Mouse (Mus musculus) MEL (cell line): ENCODE results near the gene Arpc5. TPM values are rescaled to one million over a fixed set of nuclear protein-coding genes. Genes with fewer than 3 reads are reported as not detected.

Experiments used
- DNase-seq: peaks from one replicate; pipeline ENCODE4 v3.0.0; 2011; ENCODE audit warnings: low read depth, low spot score
- H3K27ac ChIP-seq: 2 replicates; pipeline ENCODE4 v1.5.1; 2012; ENCODE audit warnings: low read depth, mild to moderate bottlenecking, control low read depth, low read length, moderate library complexity; ENCODE audit not compliant: control insufficient read depth
- H3K27me3 ChIP-seq, 2 experiments: fragments of 150-350 bp in 1 of 2; sonication (generic) in 1 of 2; 2 replicates each; pipeline ENCODE4 v1.6.1; 2012; ENCODE audit warnings: low read length in 2 of 2, mild to moderate bottlenecking in 2 of 2, improper control_type of control experiment in 1 of 2, moderate library complexity in 1 of 2; ENCODE audit not compliant: insufficient read depth in 2 of 2, control insufficient read depth in 1 of 2
- H3K36me3 ChIP-seq, 2 experiments: 2 replicates each; pipeline ENCODE4 v1.6.1; 2012 to 2014; ENCODE audit warnings: low read length in 2 of 2, improper control_type of control experiment in 1 of 2, inconsistent platforms in 1 of 2, mild to moderate bottlenecking in 1 of 2; ENCODE audit not compliant: insufficient read depth in 2 of 2, control insufficient read depth in 1 of 2
- H3K4me1 ChIP-seq, 2 experiments: fragments of 150-350 bp in 1 of 2; sonication (generic) in 1 of 2; 2 replicates each; pipeline ENCODE4 v1.6.1; 2012; ENCODE audit warnings: low read length in 2 of 2, improper control_type of control experiment in 1 of 2, mild to moderate bottlenecking in 1 of 2; ENCODE audit not compliant: insufficient read depth in 2 of 2, control insufficient read depth in 1 of 2
- H3K4me3 ChIP-seq, 2 experiments: fragments of 150-350 bp in 1 of 2; sonication (generic) in 1 of 2; 2 replicates each; pipeline ENCODE4 v1.5.1; 2012; ENCODE audit warnings: low read depth in 2 of 2, low read length in 2 of 2, mild to moderate bottlenecking in 2 of 2, moderate library complexity in 2 of 2, control low read depth in 1 of 2, improper control_type of control experiment in 1 of 2; ENCODE audit not compliant: control insufficient read depth in 1 of 2, insufficient read depth in 1 of 2
- H3K79me2 ChIP-seq: 2 replicates; pipeline ENCODE4 v1.6.1; 2012; ENCODE audit warnings: mild to moderate bottlenecking, low read length, moderate library complexity; ENCODE audit not compliant: control insufficient read depth, poor library complexity, insufficient read depth
- H3K9ac ChIP-seq: 2 replicates; pipeline ENCODE4 v1.6.1; 2012; ENCODE audit warnings: low read depth, mild to moderate bottlenecking, control low read depth, low read length, moderate library complexity; ENCODE audit not compliant: control insufficient read depth, poor library complexity, severe bottlenecking
- H3K9me3 ChIP-seq: fragments of 150-350 bp; sonication (generic); replicated peaks from 2 replicates; pipeline ENCODE4 v1.6.1; 2012; ENCODE audit warnings: mild to moderate bottlenecking, low read length, improper control_type of control experiment, moderate library complexity; ENCODE audit not compliant: insufficient read depth
- BHLHE40 ChIP-seq: IDR thresholded peaks from 2 replicates; pipeline ENCODE4 v1.6.1; 2012; ENCODE audit warnings: low read depth, mild to moderate bottlenecking, inconsistent platforms, low read length, improper control_type of control experiment, borderline replicate concordance
- CTCF ChIP-seq, 3 experiments: IDR thresholded peaks in 2 of 3; conservative IDR thresholded peaks in 1 of 3; 2 replicates each; pipeline ENCODE4 v1.5.1; 2011 to 2012; ENCODE audit warnings: low read length in 3 of 3, low read depth in 2 of 3, mild to moderate bottlenecking in 2 of 3, improper control_type of control experiment in 1 of 3, inconsistent platforms in 1 of 3, mixed read lengths in 1 of 3, moderate library complexity in 1 of 3; ENCODE audit not compliant: control insufficient read depth in 1 of 3, insufficient read depth in 1 of 3, poor library complexity in 1 of 3, severe bottlenecking in 1 of 3
- ELF1 ChIP-seq: IDR thresholded peaks from 2 replicates; pipeline ENCODE4 v1.6.1; 2014; ENCODE audit warnings: low read depth, mild to moderate bottlenecking, inconsistent platforms, low read length, improper control_type of control experiment, moderate library complexity
- ETS1 ChIP-seq: IDR thresholded peaks from 2 replicates; pipeline ENCODE4 v1.6.1; 2012; ENCODE audit warnings: low read depth, mild to moderate bottlenecking, inconsistent platforms, low read length, improper control_type of control experiment, moderate library complexity
- GATA1 ChIP-seq: IDR thresholded peaks from 2 replicates; pipeline ENCODE4 v1.6.1; 2011; ENCODE audit warnings: low read depth, low read length, improper control_type of control experiment
- HCFC1 ChIP-seq: IDR thresholded peaks from 2 replicates; pipeline ENCODE4 v1.6.1; 2012; ENCODE audit warnings: low read depth, mild to moderate bottlenecking, inconsistent platforms, low read length, improper control_type of control experiment, moderate library complexity
- JUND ChIP-seq: IDR thresholded peaks from 2 replicates; pipeline ENCODE4 v1.6.1; 2011; ENCODE audit warnings: low read depth, mild to moderate bottlenecking, improper control_type of control experiment, low read length
- MAX ChIP-seq: IDR thresholded peaks from 2 replicates; pipeline ENCODE4 v1.6.1; 2011; ENCODE audit warnings: low read length, improper control_type of control experiment
- MEF2A ChIP-seq: IDR thresholded peaks from 2 replicates; pipeline ENCODE4 v1.6.1; 2014; ENCODE audit warnings: low read depth, mild to moderate bottlenecking, inconsistent platforms, low read length, improper control_type of control experiment; ENCODE audit not compliant: poor library complexity, insufficient replicate concordance, severe bottlenecking; ENCODE audit errors: extremely low read depth
- MXI1 ChIP-seq: IDR thresholded peaks from 2 replicates; pipeline ENCODE4 v1.6.1; 2011; ENCODE audit warnings: mild to moderate bottlenecking, low read depth, low read length, improper control_type of control experiment
- MYB ChIP-seq: IDR thresholded peaks from 2 replicates; pipeline ENCODE4 v1.6.1; 2011; ENCODE audit warnings: mild to moderate bottlenecking, low read depth, low read length, improper control_type of control experiment
- MYC ChIP-seq: IDR thresholded peaks from 2 replicates; pipeline ENCODE4 v1.6.1; 2011; ENCODE audit warnings: low read depth, mild to moderate bottlenecking, low read length, improper control_type of control experiment, moderate library complexity
- NELFE ChIP-seq: IDR thresholded peaks from 2 replicates; pipeline ENCODE4 v1.6.1; 2011; ENCODE audit warnings: low read depth, low read length, improper control_type of control experiment
- POLR2AphosphoS2 ChIP-seq: IDR thresholded peaks from 2 replicates; pipeline ENCODE4 v1.6.1; 2011; ENCODE audit warnings: low read length, improper control_type of control experiment
- RAD21 ChIP-seq: IDR thresholded peaks from 2 replicates; pipeline ENCODE4 v1.6.1; 2011; ENCODE audit warnings: mild to moderate bottlenecking, low read depth, low read length, improper control_type of control experiment
- RCOR1 ChIP-seq: IDR thresholded peaks from 2 replicates; pipeline ENCODE4 v1.6.1; 2012; ENCODE audit warnings: low read depth, mild to moderate bottlenecking, inconsistent platforms, low read length, improper control_type of control experiment
- SIN3A ChIP-seq: IDR thresholded peaks from 2 replicates; pipeline ENCODE4 v1.6.1; 2012; ENCODE audit warnings: low read length, improper control_type of control experiment, inconsistent platforms
- SMC3 ChIP-seq: IDR thresholded peaks from 2 replicates; pipeline ENCODE4 v1.6.1; 2011; ENCODE audit warnings: low read depth, low read length, improper control_type of control experiment
- TAL1 ChIP-seq: IDR thresholded peaks from 2 replicates; pipeline ENCODE4 v1.6.1; 2012; ENCODE audit warnings: mild to moderate bottlenecking, inconsistent platforms, low read length, moderate library complexity, mixed read lengths
- TBP ChIP-seq: IDR thresholded peaks from 2 replicates; pipeline ENCODE4 v1.8.0; 2011; ENCODE audit warnings: low read depth, low read length, improper control_type of control experiment
- TCF12 ChIP-seq: IDR thresholded peaks from 2 replicates; pipeline ENCODE4 v1.6.1; 2014; ENCODE audit warnings: low read depth, mild to moderate bottlenecking, inconsistent platforms, low read length, improper control_type of control experiment, moderate library complexity
- UBTF ChIP-seq: IDR thresholded peaks from 2 replicates; pipeline ENCODE4 v1.6.1; 2012; ENCODE audit warnings: low read depth, mild to moderate bottlenecking, inconsistent platforms, low read length, improper control_type of control experiment, moderate library complexity, borderline replicate concordance; ENCODE audit not compliant: insufficient read depth
- USF1 ChIP-seq: IDR thresholded peaks from 2 replicates; pipeline ENCODE4 v1.6.1; 2014; ENCODE audit warnings: low read depth, mild to moderate bottlenecking, inconsistent platforms, low read length, improper control_type of control experiment, moderate library complexity
- USF2 ChIP-seq, 2 experiments: IDR thresholded peaks; 2 replicates each; pipeline ENCODE4 v1.6.1; 2011 to 2012; ENCODE audit warnings: improper control_type of control experiment in 2 of 2, low read length in 2 of 2, borderline replicate concordance in 1 of 2, inconsistent platforms in 1 of 2, low read depth in 1 of 2, mild to moderate bottlenecking in 1 of 2; ENCODE audit not compliant: insufficient read depth in 1 of 2
- ZC3H11A ChIP-seq: IDR thresholded peaks from 2 replicates; pipeline ENCODE4 v1.6.1; 2012; ENCODE audit warnings: low read depth, mild to moderate bottlenecking, inconsistent platforms, low read length, improper control_type of control experiment
- ZKSCAN1 ChIP-seq: IDR thresholded peaks from 2 replicates; pipeline ENCODE4 v1.6.1; 2012; ENCODE audit warnings: low read depth, mild to moderate bottlenecking, inconsistent platforms, low read length, improper control_type of control experiment, moderate library complexity
- ZMIZ1 ChIP-seq: IDR thresholded peaks from 2 replicates; pipeline ENCODE4 v1.6.1; 2012; ENCODE audit warnings: low read depth, mild to moderate bottlenecking, inconsistent platforms, low read length, improper control_type of control experiment, moderate library complexity
- ZNF384 ChIP-seq: IDR thresholded peaks from 2 replicates; pipeline ENCODE4 v1.6.1; 2012; ENCODE audit warnings: low read depth, mild to moderate bottlenecking, inconsistent platforms, low read length, improper control_type of control experiment
- polyA plus RNA-seq, 2 experiments: library from polyadenylated mRNA; stranded (reverse) in 1 of 2; unstranded in 1 of 2; fragments of >175 nt in 1 of 2; fragments of >200 nt in 1 of 2; gene quantifications; 2 replicates each; pipeline versions ENCODE4 v1.2.1 to v1.2.4; 2012; ENCODE audit warnings: low replicate concordance in 2 of 2, low read depth in 1 of 2; ENCODE audit not compliant: insufficient read length in 2 of 2, insufficient read depth in 1 of 2, missing spikeins in 1 of 2
- total RNA-seq: library from RNA; depleted of rRNA; stranded (reverse); fragments of 300-350 nt; gene quantifications from 2 replicates; pipeline ENCODE4 v1.2.3, GENCODE M21; 2012

The Arpc5 gene
- total and polyA plus RNA-seq, 3 experiments, result 119 to 145 TPM; not detected in 1

GRCm38 (mm10) chr1:152790254-152790653 lies 23.9 kb downstream of the Arpc5 start:
- Histone ChIP-seq H3K4me1 (peaks cover 4 to 26% of the 10 kb centered on the region in 2 experiments), H3K36me3 (peaks cover 0 to 10% of the 10 kb centered on the region in 2 experiments; a peak in 2 of 4 replicates), H3K9ac (peak overlapping the region; percentile 24), H3K27ac (peak overlapping the region; percentile 25; the same call in 1 of the 2 replicates), H3K27me3 (no peaks in the 10 kb centered on the region), H3K4me3 (peak overlapping the region; percentile 32 to 48), H3K79me2 (no peaks in the 10 kb centered on the region)
- peak; percentile 96 for DNase-seq
- TF ChIP-seq ZKSCAN1, result no peak
- TF ChIP-seq GATA1, result no peak
- no peak for TF ChIP-seq TAL1
- TF ChIP-seq ZC3H11A, result peak; percentile 98
- peak; percentile 72; the same call in 1 of the 2 replicates for TF ChIP-seq ZNF384
- TF ChIP-seq HCFC1, result 0 out of 2 replicates have a peak, but pooled peaks have one; percentile 21
- TF ChIP-seq BHLHE40, result no peak
- TF ChIP-seq RAD21, result peak; percentile 95
- TF ChIP-seq ZMIZ1, result no peak
- peak; percentile 73 for TF ChIP-seq SIN3A
- no peak for TF ChIP-seq RCOR1
- TF ChIP-seq MXI1, result no peak; the same call in 1 of the 2 replicates
- peak; percentile 59; the same call in 1 of the 2 replicates for TF ChIP-seq MYC
- TF ChIP-seq ETS1, result peak; percentile 33; the same call in 1 of the 2 replicates
- no peak for TF ChIP-seq USF1
- peak; percentile 2; the same call in 1 of the 2 replicates for TF ChIP-seq MAX
- TF ChIP-seq MYB, result no peak
- 0 out of 2 replicates have a peak, but pooled peaks have one; percentile 5 for TF ChIP-seq ELF1
- TF ChIP-seq MEF2A, result no peak
- peak; percentile 57 to 96 (median 93) for TF ChIP-seq CTCF (IDR thresholded peaks at IDR 0.05 in 2 of 3, conservative IDR thresholded peaks at IDR 0.05 in 1 of 3; ENCODE audit: control insufficient read depth in 1 of 3, insufficient read depth in 1 of 3, low read depth in 2 of 3, low read length in 3 of 3, poor library complexity in 1 of 3, severe bottlenecking in 1 of 3)
- TF ChIP-seq TBP, result peak; percentile 48
- peak; percentile 96 for TF ChIP-seq SMC3
- no peak for TF ChIP-seq UBTF
- no peak for TF ChIP-seq POLR2AphosphoS2
- peak; percentile 11; the same call in 1 of the 2 replicates for TF ChIP-seq TCF12
- no peak for TF ChIP-seq USF2 (IDR thresholded peaks at IDR 0.05; ENCODE audit: borderline replicate concordance in 1 of 2, insufficient read depth in 1 of 2, low read depth in 1 of 2, low read length in 2 of 2)
- TF ChIP-seq JUND, result no peak; the same call in 1 of the 2 replicates
- no peak for TF ChIP-seq NELFE
- TF ChIP-seq, all 39 proteins: peak for 13
- H3K9me3 ChIP-seq, result no peaks in the 10 kb centered on the region
